Mouse (Mus musculus): ENCODE measurements at regions not wholly inside any gene's neighbourhood (a gene's known extent, or its start where the extent isn't known, plus 50 kb on each side); places are given as distances from the start of the nearest gene placed in this dataset.
A peak's percentile ranks its signal among the peaks of the same experiment; 100 is the strongest.
"Not testable (repeated sequence)": the region's sequence is repeated elsewhere in the genome, so short reads cannot be mapped to it uniquely, and the experiment has no call there.

DNA sequence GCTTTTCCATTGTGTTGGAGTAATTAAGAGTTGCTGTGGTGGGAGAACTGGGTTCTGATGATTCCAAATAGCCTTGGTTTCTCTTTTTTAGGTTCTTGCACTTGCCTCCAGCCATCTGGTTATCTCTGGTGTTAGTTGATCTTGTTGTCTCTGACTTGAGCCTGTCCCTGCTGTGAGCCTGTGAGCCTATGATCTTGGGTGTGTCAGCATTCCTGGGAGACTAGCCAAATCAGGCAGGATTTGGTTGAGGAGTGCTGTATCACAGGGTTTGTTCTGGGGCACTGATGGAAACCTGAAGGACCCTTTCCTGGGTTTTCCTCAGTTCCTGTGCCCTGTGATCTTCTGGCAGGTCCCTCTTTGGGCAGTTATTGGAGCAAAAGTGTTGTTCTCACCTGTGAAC, 406.8 kb upstream of the Ppp6c start:
- no peak for DNase-seq (ENCODE audit: low spot score in 2 of 2)

DNA sequence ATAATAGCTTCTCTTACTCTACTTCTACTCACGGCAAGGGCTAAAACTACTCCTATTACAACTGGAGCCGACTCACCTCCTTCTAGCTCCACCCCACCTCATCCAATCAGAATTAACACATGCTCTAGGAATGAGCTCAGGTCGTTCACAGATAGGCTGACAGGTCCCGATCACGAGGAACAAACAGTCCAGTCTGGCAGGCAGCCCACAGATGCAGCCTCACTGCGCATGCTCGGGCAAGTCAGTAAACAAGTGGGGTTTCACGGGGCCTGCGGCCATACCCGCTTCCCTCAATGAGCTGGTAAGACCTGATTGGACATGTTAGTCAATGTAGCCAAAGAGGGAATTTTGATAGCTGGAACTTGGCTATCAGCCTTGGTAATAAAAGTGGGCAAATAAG, 388.0 kb upstream of the Ppp6c start:
- DNase-seq (ENCODE audit: low spot score in 2 of 2): no peak

DNA sequence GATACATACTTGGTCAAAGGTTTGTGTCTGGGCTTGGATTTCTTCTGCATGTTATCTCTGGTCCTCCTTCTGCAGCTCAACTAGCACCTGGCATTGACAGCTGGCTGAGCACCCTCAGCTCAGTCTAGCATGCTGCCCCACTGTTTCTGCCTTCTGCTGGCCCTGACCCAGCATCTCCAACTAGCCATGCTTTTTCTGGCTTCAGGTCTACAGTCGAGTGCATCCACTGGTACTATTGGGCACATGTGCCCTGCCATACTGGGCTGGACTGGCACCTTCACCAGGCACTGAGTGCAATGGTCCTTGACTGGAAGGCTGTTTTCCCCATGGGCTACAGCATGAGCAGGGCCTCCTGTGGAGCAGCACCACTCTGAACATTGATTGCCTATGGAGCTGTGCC, 386.6 kb upstream of the Ppp6c start:
- peak; percentile 25 to 65 for DNase-seq (ENCODE audit: low spot score in 2 of 2)

DNA sequence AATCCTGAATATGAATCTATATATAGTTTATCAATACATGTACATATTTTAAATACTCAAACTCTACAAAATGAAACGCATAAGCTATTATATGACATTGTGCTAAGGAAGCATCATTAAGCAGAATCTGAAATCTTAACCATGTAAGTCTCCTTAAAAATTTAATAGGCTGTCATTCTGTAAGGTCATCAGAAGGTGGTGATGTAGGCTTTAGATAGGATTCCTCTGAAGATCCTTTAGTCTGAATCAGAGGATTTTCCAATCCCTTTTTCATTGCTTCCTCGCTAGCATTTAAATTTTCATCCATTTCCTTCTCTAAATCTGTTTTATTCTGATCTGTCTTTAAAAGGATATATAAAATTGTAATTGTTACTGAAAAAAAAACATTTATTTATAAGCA, 386.0 kb upstream of the Ppp6c start:
- no peak for DNase-seq (ENCODE audit: low spot score in 2 of 2)

DNA sequence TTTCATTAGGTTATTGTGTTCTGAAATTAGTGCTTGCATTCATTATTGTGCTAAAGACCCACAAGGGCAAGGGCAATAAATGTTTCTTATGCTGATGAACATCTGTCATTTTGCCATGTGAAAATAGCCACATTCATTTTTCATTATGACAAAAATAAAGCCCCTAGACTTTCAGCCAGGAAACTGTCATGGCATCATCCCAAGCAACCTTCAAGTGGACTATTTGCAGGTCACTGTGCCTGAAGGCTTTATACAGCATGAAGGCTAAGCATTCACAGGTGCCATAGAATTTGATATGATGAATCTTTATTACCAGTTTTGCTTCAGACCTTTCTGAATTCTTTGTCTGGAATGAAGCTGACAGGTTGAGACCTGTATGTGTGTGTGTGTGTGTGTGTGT, 376.0 kb upstream of the Ppp6c start:
- DNase-seq (ENCODE audit: low spot score in 2 of 2): no peak

DNA sequence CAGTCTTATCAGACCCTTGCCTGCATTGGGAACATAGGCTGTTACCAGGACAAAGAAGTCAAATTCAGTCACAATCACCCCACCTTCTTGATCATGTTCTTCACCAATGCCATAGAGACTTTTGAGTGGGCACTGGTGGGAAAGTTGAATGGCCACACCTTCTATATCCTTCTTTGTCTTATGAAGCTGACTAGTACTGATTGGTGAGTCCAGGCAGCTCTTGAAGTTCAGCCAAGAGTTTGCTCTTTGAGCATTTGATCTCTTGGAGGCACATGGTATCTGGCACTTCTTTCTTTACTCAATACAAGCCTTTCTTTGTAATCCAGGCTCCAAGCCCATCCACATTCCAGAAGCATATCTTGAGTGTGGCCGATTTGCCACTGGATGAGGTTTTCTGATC, 331.9 kb upstream of the Ppp6c start:
- DNase-seq (ENCODE audit: low spot score in 2 of 2): no peak

DNA sequence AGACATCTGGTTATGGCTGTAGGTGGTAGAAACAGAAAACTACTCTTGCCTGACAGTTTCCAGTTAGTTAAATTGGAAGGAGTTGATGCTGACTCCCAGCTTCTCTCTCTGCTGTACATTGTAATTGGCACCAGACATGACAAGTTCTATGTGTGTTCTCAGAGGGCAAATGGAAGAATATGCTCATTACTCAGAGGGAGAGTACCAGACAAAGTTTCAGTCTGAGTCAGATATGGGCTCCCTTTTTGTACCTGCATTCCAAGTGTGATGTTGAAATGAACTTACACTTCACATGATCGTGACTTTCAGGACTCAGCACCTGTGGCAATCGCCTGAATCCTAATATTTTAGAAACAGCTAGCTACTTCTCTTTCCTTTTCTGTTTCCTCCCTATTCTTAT, 281.7 kb upstream of the Ppp6c start:
- DNase-seq (ENCODE audit: low spot score in 2 of 2): no peak

DNA sequence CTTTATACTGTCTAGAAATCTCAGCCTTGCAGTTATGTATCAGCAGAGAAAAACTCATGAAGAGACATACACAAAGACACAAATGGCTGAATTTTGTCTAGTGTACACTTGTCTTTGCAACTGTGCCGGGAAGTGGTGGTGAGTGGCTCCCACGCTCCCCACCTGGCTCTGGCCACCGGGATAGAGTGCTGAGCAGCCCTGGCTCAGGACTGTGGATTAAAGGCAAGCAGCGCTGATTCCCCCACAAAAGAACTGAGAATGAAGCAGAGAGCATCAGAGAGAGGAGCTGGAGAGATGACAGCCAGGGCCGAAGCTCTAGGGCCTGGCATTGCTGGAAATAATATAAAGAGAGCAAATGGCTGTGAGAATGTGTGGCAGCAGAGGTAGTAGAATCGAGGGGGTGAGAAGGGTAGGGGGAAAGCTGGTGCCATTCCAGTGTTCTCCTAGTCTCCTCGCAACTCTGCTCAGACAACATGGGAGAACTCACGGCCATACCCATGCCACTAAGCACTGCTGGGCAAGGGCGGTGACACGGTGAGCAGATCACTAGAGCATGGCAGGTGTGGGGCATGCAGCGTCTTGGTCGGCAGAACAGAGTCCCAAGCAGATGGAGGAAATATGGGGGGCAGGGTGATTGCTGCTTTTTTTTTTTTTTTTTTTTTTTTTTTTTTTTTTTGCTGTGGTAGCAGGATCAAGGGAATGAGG, 257.1 kb upstream of the Ppp6c start:
- no peak for DNase-seq (ENCODE audit: low spot score in 2 of 2)

DNA sequence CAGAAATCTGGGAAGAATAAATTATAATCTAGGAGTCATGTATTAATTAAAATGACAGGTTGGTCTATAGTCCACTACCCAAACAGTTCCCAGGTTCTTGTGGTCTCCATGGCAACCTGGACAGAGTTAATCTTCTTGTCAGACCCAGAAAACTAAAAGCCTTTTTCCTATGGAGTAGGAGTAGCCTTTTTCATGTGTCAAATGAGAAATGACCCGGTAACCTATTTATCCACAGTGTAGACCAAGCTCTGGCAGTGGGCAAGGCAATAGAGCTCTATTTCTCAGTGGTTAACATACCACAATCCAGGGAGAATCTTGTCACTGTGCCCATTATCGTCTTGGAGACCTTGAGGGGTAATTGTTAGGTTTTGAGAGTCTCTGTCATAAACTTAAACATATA, 256.4 kb upstream of the Ppp6c start:
- DNase-seq (ENCODE audit: low spot score in 2 of 2): no peak

DNA sequence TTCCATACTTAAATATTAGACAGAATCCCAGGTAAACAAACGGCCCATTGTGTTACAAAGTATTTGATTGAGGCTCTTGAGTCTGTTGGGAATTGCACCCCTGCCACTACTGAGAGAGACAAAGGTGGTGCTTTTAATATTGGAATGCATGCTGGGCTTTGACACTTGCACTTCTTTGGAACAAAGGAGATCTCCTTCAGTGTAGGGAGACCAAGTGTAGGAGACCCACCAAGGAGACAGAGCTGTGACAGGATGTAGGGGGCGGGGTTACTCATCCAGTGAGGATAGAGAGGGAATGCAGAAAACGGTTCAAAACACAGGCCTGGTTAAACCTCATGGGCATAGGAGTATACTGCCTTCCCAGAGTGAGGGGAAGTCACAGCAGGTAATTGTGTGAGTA, 254.0 kb upstream of the Ppp6c start:
- DNase-seq (ENCODE audit: low spot score in 2 of 2): no peak

DNA sequence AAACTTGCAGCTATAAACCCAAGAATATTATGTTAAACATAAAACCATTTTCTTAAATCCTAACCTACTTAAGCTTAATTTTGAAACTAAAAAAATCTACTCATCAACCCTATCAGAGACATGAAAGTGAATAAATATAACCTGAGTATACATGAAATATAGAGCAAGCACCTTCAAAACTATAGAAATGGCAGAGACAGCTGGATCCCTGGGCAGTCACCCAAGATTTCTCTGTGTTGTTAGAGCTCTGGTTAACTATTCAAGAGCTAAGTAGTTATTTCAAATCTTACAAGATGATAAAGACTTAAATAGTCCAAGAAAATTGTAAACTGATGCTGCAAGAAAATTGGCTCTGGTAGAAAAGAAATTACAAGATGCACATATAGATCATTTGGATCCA, 246.7 kb upstream of the Ppp6c start:
- not testable (repeated sequence) for DNase-seq (ENCODE audit: low spot score in 2 of 2)

Data from cerebellum, postnatal 4 days (tissue).